Mouse (Mus musculus) spleen, embryonic (tissue): ENCODE measurements at regions not wholly inside any gene's neighbourhood (a gene's known extent, or its start where the extent isn't known, plus 50 kb on each side); places are given as distances from the start of the nearest gene placed in this dataset.

ENCODE experiments used
- CTCF ChIA-PET: fragments of 350-600 bp; sonication (Branson Sonifier 250); formaldehyde crosslinking; loops from one replicate; lab custom pipeline; 2022; lab: Charles Lee

DNA sequence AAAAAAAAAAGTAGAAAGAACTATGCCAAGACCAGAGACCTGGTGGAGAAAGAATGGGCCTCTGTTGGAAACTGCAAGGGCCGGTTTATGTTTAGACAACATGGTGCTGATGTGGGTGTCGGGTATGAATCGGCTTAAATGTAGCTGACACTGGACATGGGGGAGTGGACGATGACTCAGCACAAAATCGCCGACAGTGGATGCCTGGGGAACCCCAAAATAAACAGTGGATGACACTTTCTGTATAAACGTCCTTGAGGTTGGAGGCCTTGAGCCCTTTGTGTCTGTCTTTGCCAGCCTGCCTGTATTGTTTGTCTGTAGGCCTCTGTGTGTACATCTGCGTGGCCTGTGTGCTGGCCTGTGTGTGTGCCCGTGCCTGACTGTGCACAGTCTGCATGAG, 52.1 kb upstream of the Enah start:
- CTCF ChIA-PET, result no interaction called here

DNA sequence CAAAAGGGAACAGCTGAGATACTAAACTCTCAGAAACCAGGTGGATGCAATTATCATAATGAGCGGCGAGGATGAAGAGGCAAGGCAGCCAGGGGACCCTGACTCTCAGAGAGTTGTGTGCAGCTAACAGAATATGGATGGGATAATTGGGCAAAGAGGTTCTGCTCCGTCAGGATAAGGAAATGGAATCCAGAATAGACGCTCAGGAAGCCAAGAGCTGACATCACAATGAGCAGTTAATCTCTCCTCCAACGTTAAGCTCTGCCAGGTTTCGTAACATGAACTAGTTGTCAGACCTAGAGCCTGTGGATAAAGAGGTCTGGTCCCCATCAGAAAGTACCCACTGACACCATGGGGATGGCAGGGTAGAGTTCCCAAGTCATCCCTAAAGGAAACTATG, 51.4 kb upstream of the Srp9 start:
- CTCF ChIA-PET, result interaction anchor here (0.7 kb wide), 1 partner anchor 209 kb away, joined by 5 read pairs; the partner anchor contains the start of gene Degs1

DNA sequence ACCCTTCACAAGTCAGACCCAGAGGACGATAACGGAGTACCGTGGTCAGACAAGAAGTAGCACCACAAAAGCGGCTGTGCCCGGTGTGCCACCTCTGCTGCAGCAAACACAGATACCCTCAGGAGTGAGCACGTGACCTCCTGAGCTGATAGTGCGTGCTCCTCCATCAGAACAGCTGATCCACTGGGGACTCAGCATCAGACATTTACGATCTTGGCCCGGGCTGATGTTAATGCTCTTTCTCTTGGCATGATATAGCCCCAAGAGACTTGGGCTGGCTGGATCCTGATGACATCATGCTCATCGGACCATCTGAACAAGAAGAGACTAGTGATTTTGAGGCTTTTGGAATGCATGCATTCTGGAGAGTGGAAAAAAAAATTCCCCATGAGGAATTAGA, 50.3 kb upstream of the Srp9 start:
- CTCF ChIA-PET, result no interaction called here
